Mouse (Mus musculus) adrenal gland, postnatal 0 days (tissue): Measurements from ENCODE around the gene Gm10413. TPM values are rescaled to one million over a fixed set of nuclear protein-coding genes. Genes with fewer than 3 reads are reported as not detected.

ENCODE experiments used
- polyA plus RNA-seq: library from polyadenylated mRNA; unstranded; fragments of >200 nt; fragmentation: Nextera tagmentation; extraction: Ambion mirVana; gene quantifications from 2 replicates; pipeline ENCODE4 v1.2.1, GENCODE M21; 2015

The Gm10413 gene
- not detected in 2 replicates for polyA plus RNA-seq

GRCm38 (mm10) chr14:3394793-3395192 lies at the start of gene Gm10413:
Gene Gm10413, plus strand, starts transcription at chr14:3395093.

DNA sequence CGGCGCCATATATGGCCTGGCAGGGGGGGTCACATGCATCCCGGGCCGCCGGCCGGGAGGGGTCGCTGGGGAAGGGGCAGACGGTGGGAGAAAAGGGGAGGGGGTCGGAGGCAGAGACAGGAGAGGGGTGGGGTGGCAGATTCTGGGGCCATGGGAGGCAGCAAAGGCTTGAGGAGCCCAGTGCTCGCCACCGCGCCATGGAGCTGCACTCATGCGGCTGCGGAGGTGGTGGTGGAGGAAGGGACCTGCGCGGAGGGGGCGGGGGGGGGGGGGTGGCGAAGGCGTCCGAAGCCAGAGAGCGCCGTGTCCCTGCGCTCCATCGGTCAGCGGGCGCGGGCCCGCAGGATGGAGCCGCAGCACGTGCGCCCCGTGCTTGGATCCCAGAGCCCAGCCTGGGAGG lies 17.4 kb downstream of the Gm10413 start, which contains the start of gene Gm10409:
TSS of gene Gm10409 (plus strand) at position 301 of the 400 bp plus-strand sequence.

GRCm38 (mm10) chr14:3427803-3428202 lies 32.9 kb downstream of the Gm10413 start, which contains the start of gene Gm3005:
Gene Gm3005, plus strand, starts transcription at chr14:3428103.

DNA sequence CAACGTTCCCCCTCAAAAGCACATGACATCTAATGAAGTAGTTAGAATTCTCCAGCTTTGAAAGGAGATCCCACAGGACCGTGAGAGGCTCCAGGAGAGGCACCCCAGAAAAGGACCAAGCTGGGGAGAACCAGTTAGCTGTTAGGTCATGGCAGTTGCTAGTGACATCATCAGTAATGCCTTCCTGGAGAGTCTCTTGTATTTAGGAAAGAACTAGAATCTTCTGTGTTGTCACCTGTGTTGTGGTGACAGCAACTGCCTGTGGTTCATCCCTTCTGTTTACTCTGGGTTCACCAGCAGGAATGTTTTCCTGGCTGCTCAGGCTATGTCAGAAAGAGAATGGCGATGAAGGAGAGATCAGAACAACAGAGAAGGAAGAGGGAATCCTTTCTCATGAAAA lies 54.2 kb downstream of the Gm10413 start, which contains the start of gene Gm10408:
TSS of gene Gm10408 (plus strand) at position 301 of the 400 bp plus-strand sequence.

Other genes starting within 250 kb of the Gm10413 start
- not detected in 2 replicates for gene Gm5795, start 206.8 kb upstream of the Gm10413 start, polyA plus RNA-seq
- gene D830030K20Rik, start 186.6 kb upstream of the Gm10413 start, polyA plus RNA-seq: 2.1 and 4.6 TPM in 2 replicates
- gene Gm2956, start 62.5 kb upstream of the Gm10413 start, polyA plus RNA-seq: not detected in 2 replicates
- 0.47 and 1.3 TPM in 2 replicates for gene Gm10409, start 17.5 kb downstream of the Gm10413 start, polyA plus RNA-seq
- 0.29 and 0.44 TPM in 2 replicates for gene Gm3005, start 33.0 kb downstream of the Gm10413 start, polyA plus RNA-seq
- not detected in 2 replicates for gene Gm10408, start 54.3 kb downstream of the Gm10413 start, polyA plus RNA-seq
- gene Gm3012, start 239.4 kb downstream of the Gm10413 start, polyA plus RNA-seq: not detected in 2 replicates